Mouse (Mus musculus): ENCODE results near the gene Mog.

Gene Mog

DNA sequence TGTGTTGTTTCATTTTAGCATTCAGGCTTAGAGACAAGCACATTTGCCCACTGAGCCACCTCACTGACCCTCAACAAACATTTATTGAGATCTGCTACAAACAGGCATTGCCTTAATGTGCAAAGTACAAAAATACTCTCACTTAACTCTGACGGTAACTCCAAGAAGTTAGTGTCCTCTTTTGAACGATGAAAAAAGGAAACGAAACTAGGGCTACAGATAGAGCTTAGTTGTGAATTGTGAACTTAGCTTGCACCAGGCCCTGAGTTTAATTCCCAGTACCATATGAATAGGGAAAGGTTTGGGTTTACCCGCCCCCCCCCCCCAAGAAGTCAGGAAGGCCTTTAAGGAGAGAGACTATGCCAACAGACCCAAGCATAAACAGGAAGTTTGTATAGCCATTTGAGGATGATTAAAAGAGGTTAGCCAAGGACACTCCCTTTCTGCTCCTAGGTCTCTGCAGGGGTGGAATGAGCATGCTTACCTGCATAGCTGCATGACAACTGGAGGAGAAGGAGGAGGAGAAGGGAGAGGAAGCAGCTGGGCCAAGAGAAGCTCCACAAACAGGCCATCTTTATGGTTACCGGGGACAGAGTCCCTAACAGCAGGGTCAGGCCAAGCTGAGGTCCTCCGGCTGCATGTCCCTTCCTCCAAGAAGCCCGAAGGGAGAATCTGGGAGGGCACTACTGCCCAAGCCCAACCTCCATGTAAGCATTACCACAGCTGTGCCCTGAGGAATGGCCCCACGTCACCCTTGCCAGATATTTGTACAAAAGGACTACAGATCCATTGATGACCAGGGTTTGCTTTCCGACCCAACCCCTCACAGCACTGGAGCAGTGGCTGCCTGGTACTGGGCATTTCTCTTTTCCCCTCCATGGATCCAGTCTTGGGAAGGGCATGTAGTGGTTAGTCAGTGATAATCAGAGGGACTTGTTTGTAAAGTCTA lies at the start of gene Mog:
Gene Mog (minus strand): TSS at position 771 of the 949 bp plus-strand sequence.
- no peak for DNase-seq

DNA sequence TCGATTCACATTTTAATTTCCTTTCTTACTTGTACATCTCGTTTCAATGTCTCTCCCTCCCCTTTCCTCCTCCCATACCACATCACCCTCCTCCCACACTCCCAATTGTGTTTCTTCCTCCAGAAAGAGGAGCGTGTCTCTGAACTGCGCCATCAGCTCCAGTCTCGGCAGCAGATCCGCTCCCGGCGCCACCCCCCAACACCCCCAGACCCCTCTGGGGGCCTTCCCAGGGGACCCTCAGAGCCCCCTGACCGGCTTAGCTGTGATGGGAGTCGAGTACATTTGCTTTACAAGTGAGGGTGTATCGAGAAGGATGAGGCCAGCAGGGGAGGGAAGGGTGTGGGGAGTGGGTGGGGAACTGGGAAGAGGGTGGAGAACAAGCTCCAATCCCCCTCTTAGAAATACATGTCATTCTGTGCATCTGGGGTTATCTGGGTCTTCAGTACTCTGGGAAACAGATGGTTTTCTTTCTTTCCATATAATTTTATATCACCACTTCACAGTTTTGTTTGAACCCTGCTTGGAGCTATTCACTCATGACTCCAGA lies 49.6 kb upstream of the Mog start:
- no peak for DNase-seq

DNA sequence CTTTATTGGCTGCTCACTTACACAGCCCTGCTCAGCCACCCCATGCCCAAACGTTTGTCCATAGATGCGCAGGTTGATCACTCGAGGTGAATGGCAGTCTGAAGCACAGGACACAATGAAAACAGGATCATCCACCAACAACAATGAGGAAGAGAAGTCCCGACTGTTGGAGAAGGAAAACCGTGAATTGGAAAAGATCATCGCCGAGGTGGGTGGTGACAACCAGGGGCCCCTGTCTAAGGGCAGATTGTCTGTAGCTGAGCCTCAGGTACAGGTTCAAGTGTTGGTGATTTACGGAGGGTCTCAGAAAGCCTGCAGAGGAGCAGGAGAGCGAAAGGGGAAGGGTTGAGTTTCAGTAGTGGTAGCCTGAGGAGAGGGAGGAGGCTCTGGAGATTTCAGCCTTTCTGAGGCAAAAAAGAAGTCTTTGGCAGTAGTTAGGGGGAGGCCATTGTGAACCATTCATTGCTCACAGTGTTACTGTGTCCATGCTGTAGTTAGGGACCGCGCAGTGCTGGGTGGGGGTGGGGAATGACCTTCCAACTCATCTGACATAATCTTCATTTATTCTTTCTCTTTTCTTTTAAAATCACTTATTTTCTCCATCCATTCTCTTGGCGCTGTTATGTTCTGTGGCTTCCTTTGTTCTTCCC lies 49.0 kb upstream of the Mog start:
- DNase-seq: no peak

DNA sequence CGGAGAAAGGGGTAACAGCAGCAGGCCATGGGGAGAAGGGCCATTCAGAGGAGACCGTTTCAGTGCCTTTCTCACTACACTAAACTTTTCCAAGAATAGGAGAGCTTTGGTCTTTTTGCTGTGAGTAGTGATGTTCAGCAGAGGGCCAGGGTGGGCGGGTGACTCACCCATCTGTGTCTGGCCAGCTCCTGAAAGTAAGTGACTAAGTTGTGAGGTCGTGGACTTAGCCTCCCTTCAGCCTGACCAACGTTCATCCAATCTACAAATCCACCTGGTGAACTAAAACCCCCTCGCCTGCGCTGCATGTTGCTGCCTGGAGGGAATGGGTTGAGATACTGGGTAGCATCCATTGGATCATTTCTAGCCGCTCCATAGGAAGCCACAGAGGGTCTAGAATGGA lies 46.9 kb upstream of the Mog start:
- DNase-seq: no peak

DNA sequence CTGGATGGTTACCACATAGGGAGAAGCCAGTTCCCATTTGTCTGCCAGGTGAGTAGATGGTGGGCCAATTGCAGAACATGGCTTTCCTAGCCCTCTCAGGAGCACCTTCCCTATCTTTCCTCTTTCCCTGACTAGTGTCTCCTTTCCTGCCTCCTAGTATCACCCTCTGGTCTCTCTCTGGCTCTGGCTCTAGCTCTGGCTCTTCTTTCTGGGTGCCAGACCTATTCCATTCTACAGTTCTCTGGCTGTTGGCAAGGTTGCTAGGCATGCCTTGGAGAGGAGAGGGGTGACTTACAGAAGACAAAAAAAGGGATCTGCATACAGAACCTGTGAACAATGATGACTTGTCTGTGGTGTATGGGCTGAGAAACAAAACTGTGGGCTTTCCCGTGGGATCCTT lies 44.7 kb upstream of the Mog start:
- no peak for DNase-seq

DNA sequence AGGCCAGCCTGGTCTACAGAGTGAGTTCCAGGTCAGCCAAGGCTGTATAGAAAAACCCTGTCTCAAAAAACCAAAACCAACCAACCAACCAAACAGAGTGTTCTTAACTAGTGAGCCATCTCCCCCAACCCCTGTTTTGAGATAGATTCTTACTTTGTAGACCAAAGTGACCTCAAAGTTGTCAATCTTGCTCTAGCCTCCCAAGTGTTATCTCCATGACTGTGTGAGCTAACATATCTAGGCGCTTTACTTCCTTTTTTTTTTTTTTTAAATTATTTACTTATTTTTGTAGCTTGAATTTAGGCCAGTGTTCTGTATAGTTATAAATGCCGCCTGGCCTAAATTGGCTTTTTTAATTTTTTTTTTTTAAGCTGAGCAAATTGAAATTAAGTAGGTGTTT lies 42.8 kb upstream of the Mog start:
- DNase-seq: no peak

DNA sequence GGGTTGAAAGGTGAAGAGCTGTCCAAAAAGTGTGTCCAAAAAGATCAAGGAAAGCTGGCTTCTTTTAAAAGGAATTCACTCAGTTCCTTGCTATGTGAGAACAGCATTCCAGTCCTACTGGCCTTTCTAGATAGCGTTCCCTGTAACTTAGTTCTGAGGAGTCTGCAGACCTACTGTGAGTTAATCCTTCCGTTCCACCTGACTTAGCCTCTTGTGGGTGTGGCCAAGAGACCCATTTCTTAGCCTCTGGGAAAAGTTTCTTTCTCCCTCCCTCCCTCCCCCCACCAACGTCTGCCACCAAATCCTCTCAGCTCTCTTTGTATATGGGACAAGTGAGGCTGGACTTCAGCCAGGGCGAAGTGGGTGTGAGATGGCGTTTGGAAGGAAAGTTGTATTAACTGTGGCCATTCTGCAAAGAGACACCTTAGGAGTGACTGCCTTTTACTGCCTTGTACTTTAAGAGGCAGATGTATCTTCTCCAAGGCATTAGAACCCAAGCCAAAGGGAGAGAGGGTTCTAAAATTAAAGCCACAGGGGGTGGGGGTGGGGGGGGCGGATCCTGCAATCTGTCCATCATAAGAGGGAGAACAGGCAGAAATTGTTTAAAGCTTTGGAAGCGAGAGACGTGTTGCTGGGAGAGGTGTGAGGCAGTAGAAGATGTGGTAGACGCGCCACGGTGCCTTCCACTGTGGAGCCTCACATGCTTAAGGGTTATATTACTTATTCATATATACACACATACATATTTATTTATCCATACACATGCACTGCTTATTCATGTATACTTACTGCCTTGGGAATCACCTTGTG lies 40.7 kb upstream of the Mog start:
- DNase-seq: no peak

DNA sequence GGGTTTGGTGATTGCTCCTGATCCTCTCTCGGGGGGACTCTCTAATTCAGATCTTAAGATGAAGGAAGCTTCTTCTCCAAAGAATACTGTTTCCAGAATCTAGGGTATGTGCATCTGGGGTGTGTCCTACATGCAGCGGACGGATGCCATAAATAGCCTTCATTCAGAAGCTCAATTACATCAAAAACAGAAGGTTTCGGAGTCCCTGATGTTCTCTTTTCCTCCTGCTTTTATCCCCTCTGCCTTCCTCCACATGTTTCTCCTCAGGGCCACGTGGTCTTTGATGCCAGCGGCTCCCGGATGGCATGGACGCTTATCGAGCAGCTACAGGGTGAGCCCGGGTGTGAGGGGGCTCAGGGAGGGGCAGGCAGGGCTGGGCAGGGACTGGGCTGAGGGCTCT lies 39.9 kb upstream of the Mog start:
- no peak for DNase-seq

DNA sequence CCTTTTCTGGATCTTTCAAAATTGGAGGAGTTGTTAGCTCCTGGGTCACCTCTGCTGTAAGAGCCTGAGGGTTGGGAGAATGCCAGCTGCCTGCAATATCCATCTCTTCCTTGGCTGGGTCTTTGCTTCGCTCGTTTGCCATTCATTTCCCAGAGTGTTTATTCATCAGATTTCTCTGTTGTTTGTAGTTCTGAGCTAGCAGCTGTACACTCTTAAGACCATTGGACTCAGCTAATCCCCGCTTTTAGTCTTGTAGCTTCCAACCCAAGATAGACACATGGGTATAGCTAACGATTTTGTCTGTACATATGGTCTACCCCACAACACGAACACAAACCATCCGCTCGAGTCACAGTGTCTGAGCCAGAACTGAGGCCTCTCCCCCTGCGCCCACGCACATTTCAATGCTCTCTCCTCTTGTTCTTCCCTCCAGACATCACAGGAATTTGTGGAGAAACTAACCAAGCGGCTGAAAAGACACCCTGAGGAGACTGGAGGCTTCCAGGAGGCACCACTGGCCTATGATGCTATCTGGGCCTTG lies 39.0 kb upstream of the Mog start:
- no peak for DNase-seq

DNA sequence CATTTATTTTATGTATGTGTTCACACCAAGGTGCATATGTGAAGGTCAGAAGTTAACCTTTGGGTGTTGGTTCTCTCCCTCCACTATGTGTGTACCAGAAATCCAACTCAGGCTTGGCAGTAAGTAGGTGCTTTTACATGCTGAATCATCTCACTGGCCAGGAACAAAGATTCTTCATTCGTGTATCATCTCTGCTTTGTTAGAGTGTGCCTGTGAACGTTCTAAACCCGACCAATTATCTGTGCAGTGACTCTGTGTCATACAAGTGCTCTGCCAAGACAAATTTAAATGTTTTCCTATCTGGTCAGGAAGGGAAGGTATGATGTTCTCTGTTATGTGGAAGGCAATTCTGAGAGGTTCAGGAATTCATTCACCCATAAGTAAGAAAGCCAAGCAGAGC lies 38.2 kb upstream of the Mog start:
- no peak for DNase-seq

DNA sequence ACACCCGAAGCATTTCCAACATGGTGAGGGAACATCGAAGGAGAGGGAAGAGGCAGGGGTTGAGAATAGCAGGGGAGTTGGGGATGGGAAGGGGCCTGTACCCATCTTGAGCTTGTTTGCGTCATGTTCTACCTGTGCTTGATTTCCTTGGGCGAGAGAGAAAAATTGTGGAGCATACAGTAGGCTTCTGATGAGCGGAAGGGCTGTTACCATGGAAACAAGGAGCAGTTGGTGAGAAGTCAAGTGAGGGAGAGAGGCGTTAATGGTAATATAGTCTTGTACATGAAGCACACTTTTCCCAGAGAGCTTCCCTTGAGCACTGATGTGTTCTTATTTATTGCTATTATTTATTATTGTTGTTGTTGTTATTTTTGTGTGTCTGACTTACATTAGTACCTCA lies 33.8 kb upstream of the Mog start:
- no peak for DNase-seq

DNA sequence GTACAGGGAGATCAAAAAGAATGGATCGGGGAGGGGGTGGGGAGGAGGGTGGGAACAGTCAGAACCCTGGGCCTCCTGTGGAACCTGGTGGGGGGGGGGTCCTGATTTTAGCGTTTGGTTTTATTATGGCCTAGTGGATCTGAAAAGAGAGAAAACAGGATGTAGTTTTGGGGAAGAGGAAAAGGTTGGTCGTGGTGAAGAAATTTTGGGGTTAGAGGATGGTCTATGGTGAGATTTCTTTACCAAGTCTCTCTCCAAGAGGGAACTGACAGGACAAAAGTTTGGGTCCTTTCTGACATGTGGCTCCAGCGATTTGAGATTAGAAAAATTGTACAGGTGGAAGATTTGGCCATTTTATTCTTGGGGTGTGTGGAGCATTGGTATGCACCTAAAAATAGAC lies 28.5 kb upstream of the Mog start:
- DNase-seq: no peak

DNA sequence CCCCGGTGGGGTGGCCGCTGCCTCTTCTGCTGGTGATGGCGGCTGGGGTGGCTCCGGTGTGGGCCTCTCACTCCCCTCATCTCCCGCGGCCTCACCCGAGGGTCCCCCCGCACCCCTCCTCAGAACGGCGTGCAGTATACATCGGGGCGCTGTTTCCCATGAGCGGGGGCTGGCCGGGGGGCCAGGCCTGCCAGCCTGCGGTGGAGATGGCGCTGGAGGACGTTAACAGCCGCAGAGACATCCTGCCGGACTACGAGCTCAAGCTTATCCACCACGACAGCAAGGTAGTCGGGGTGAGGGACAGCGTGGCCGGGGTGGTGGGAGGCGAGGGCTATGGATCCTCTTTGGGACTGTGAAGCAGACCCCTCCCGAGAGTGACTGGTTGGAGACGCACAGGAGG lies 27.7 kb upstream of the Mog start:
- DNase-seq: no peak

DNA sequence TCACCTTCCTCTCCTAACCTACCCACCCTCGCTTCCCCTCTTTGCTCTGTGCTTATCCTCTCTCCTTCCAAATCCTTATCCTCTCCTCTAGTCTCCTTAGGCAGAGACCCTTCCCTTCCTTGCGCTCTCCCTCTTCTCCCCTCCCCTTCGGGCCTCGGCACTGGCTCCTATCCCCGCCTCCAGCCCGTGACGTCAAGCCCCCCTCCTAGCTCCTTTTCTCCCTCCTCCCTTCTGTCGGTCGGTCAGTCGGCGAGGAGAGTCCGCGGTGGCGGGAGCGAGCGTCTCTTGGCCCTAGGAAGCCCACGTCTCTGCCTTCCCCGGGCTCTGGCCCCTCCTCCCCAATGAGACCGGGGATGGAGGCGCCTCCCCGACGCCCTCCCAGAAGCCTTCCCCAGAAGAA lies 27.2 kb upstream of the Mog start:
- DNase-seq: peak; percentile 67

DNA sequence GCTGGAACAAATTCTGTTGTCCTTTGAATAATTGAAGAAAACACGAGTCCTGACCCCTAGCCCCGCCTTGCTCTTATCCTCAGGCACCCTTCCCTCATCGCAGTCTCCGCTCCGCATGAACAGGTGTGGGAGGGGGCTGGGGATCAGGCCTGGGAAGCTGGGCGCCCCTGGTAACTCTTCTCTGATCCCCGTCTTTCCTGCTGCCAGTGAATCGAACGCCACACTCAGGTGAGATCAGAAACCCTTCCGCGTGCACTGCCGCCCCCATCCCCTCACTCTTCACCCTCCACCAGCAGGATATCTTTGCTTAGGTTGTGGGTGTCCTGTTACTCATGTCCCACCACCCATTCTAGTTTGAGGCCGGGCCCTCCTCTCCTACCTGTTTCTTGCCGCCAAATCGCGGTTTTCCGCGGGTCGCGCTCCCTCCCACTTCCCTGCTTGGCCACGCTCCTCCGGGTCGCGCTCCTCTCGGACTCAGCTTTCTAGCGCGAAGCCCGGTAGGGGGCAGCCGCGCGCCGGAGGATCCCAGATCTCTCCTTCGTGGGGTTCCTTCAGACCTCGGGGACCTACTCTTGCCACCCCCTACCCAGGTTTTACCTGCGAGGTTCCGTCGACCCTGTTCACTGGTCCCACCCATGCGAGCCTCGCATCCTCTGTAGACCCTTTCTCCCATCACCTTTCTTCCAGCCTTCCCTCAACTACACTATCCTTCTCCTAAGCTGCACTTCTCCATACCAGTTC lies 26.5 kb upstream of the Mog start:
- DNase-seq: peak; percentile 53

DNA sequence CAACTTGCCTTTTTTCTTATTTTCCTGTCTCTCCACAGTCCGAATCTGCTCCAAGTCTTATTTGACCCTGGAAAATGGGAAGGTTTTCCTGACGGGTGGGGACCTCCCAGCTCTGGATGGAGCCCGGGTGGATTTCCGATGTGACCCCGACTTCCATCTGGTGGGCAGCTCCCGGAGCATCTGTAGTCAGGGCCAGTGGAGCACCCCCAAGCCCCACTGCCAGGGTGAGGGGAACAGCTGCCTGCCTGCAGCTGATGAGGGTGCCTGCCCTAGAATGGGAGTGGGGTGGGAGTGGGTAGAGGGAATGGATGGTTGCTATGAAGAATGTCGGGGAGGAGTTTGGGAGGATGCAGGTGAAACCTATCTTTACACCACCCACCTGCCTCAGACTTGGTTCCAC lies 25.2 kb upstream of the Mog start:
- no peak for DNase-seq

DNA sequence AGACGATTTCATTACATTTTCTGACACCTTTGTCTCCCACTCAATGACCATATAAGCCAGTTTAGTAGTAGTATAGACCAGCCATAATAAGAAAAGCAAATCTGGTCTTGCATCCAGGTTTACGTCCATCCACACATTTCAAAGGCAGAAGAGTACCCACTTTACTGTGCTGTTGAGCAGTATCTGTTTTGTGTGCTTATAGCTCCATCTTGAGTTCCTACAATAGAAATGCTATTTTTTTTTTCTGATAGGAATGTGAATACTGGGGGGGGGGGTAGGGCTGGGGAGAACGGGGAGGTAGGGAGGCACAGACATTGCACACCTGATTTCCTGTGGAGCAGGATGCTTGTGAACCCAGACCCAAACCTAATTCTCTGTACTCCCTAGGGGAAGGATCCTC lies 24.8 kb upstream of the Mog start:
- DNase-seq: no peak

DNA sequence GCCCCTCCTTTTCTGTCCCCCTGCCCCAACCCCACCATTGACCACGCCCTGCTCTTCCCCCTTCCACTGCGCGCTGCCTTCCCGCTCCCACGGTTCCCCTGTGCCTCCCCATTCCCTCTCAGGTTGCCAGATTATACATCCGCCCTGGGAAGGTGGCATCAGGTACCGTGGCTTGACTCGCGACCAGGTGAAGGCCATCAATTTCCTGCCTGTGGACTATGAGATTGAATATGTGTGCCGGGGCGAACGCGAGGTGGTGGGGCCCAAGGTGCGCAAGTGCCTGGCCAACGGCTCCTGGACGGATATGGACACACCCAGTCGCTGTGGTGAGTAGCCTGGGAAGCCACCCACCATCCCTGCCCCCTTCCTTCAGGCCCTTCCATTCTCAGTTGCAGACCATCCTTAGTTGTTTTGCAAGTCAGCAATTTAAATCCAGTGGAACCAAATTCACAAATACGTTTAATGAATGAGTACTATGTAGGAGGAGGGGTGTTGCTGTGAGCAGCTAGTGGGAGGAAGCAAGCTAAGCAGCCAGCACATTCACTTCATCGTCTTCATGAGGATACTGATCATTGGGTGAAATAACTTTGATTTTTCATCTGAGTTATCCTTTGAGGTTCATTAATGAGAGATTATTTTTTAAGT lies 24.3 kb upstream of the Mog start:
- no peak for DNase-seq

DNA sequence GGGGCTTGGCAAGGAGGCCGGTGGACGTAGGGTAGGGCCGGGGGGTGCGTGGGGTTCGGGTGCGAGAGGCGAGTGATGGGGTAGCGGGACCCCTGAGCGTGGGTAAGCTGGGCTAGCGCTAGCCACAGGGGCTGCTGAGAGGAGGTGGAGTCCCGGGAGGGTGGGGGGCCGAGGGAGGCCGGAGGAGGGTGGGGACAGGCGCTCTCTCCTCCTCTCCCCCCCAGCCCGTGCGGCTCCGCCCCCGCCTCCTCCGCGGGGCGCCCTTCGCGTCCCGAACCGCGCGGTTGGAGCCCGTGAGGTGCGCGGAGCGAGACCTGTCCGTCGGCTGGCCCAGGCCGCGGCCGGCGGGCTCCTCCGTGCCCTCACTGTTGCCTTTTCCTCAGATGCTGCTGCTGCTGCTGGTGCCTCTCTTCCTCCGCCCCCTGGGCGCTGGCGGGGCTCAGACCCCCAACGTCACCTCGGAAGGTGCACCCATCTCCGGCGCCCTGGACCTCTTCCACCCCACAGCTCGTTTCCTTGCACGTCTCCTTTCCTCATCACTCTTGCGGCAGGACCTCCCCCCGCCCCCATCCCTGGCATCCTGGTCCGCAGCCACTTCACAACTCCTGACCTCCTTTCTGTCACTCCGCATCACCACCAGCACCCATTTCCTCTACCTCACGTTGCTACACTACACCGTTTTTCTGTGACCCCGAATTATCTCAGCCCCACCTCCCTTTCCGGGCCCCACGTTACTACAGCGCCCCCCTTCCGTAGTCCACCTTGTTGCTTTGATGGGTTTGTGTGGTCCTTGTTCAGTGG lies 23.3 kb upstream of the Mog start:
- DNase-seq: peak; percentile 31

DNA sequence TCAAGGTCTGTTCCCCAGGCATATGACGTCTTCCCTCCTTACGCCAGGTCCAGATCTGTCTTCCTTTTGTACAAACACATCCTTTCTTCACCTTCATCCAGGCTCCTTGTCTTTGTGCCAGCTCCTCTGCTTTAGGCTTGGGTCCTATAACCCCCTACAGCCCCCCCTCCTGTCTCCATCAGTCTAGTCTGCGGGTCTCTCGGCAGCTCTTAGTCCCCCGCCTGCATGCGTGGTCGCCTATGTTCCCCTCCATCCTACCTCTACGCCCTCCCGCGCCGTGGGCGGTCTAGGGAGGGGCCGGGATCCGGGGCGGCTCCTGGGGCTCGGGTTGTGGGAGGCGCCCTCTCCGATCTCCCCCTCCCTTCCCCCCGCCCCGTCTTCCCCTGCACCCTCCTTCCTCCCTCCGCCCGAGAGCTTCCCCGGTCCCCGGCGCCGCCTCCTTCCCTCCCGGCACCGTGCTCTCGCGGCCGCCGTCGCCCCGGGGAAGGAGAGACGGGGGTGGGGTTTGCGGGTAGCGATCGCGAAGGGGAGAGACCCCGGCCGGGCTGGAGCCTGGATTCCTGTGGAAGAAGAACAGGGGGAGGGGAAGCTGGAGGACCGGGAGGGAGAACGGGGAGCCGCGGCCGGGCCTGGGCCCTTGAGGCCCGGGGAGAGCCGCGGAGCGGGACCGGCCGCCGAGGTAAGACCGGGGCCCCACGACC lies 22.6 kb upstream of the Mog start, which contains the start of gene Gabbr1:
Gene Gabbr1 (plus strand): TSS at position 356 of the 701 bp plus-strand sequence.
- peak; percentile 67 for DNase-seq

Measured in kidney, adult 9 months (tissue).